Mouse (Mus musculus): ENCODE data around the gene Lpcat3. TPM values are rescaled to one million over a fixed set of nuclear protein-coding genes. Genes with fewer than 3 reads are reported as not detected.
"Not testable (repeated sequence)": the region's sequence is repeated elsewhere in the genome, so short reads cannot be mapped to it uniquely, and the experiment has no call there.

Gene Lpcat3
- total and polyA plus RNA-seq, 2 experiments from 2014 or later, result 49.3 to 62.7 TPM

- TF ChIP-seq EP300 (IDR thresholded peaks at IDR 0.05; ENCODE audit: low read depth) (no peak), CTCF (IDR thresholded peaks at IDR 0.05; ENCODE audit: low read depth) (no peak)
- Histone ChIP-seq H3K27me3 (ENCODE audit: control insufficient read depth, insufficient read depth, low read length) (no peaks in the 10 kb centered on the region), H3K27ac (ENCODE audit: low read depth) (no peak overlapping the region), H3K9ac (replicated peaks; ENCODE audit: low read depth, low read length) (no peak overlapping the region), H3K4me3 (ENCODE audit: low read depth, low read length) (no peak overlapping the region), H3K36me3 (replicated peaks; ENCODE audit: control insufficient read depth, insufficient read depth, low read length) (peaks cover 8% of the 10 kb centered on the region; the same call in 1 of the 2 replicates), H3K4me2 (ENCODE audit: low read depth, low read length) (no peak overlapping the region), H3K4me1 (ENCODE audit: control insufficient read depth, insufficient read depth) (peaks cover 18% of the 10 kb centered on the region; the same call in 1 of the 2 replicates), H3K9me3 (replicated peaks; ENCODE audit: control insufficient read depth, low read length) (no peaks in the 10 kb centered on the region)
- ATAC-seq (ENCODE audit: insufficient read depth, low read depth), result no peak
- 91% methylated on average over 3 of the region's 3 CpGs for WGBS
- DNase-seq (ENCODE audit: low spot score), result no peak
These were observed 16.7 kb downstream of the Lpcat3 start for GRCm38 (mm10) chr6:124679486-124679885.

DNA sequence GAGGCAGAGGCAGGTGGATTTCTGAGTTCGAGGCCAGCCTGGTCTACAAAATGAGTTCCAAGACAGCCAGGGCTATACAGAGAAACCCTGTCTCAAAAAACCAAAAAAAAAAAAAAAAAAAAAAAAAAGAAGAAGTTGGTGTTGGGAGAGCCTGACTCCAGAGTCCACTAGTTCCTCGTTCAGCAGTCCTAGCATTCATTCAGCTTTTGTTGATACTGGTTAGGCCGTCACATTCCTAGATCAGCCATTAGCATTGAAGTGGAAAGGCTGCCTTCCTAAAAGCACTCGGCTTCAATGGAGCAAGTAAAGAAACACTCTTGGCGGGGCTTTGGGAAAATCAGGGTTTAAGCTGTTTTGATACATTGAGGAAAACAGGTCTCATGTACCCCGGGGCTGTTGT, 19.5 kb downstream of the Lpcat3 start:
- not testable (repeated sequence) for H3K9me3 ChIP-seq (replicated peaks; ENCODE audit: control insufficient read depth, low read length); H3K4me2 ChIP-seq (ENCODE audit: low read depth, low read length); H3K4me3 ChIP-seq (ENCODE audit: low read depth, low read length); DNase-seq (ENCODE audit: low spot score); ATAC-seq (ENCODE audit: insufficient read depth, low read depth); H3K36me3 ChIP-seq (replicated peaks; ENCODE audit: control insufficient read depth, insufficient read depth, low read length); H3K27ac ChIP-seq (ENCODE audit: low read depth); H3K27me3 ChIP-seq (ENCODE audit: control insufficient read depth, insufficient read depth, low read length); H3K9ac ChIP-seq (replicated peaks; ENCODE audit: low read depth, low read length)
- WGBS, result 86% methylated on average over 6 of the region's 6 CpGs
- peaks cover 18% of the 10 kb centered on the region; the same call in 1 of the 2 replicates for H3K4me1 ChIP-seq (ENCODE audit: control insufficient read depth, insufficient read depth)

DNA sequence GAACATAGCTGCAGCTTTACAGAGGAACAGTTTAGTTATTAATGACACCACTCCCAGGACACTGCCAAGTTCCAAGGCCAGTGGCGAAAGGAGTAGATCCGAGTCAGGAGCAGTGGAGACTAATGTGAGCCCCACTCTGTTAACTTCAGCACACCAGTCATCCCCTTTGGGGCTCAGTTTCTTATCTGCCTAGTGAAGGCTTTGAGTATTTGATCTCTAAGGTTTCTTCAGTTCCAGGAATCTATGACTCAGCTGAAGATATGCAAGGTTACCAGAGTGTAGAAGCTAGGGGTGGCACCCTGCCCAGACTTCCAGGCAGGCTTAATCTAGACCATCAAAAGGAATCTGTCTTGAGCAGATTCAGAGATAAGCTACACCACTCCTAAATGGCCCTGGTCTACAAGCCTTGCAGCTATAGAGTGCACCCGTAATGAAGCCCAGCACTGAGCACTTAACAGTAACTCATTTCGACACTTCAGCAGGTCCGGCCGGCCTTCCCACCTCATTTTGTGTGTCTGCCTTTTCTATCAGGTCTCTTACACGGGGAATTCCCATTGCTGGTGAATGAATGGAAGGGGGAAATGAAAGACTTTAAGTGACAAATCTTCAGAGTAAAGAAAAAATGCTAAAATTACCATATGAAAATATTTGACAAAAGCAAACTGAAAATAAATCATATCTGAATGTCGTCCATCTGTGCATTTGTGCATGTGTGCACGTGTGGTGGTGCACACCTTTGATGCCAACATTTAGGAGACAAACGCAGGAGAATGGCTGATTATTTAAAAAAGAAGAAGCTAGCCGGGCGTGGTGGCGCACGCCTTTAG, 21.0 kb downstream of the Lpcat3 start:
- no peaks in the 10 kb centered on the region for H3K36me3 ChIP-seq (replicated peaks; ENCODE audit: control insufficient read depth, insufficient read depth, low read length)
- no peak overlapping the region for H3K9ac ChIP-seq (replicated peaks; ENCODE audit: low read depth, low read length)
- no peaks in the 10 kb centered on the region for H3K27me3 ChIP-seq (ENCODE audit: control insufficient read depth, insufficient read depth, low read length)
- DNase-seq (ENCODE audit: low spot score) (no peak), ATAC-seq (ENCODE audit: insufficient read depth, low read depth) (no peak)
- TF ChIP-seq CTCF (IDR thresholded peaks at IDR 0.05; ENCODE audit: low read depth) (no peak), EP300 (IDR thresholded peaks at IDR 0.05; ENCODE audit: low read depth) (no peak)
- 61% methylated on average over 14 of the region's 14 CpGs for WGBS
- no peak overlapping the region for H3K4me3 ChIP-seq (ENCODE audit: low read depth, low read length)
- H3K4me2 ChIP-seq (ENCODE audit: low read depth, low read length), result no peak overlapping the region
- H3K27ac ChIP-seq (ENCODE audit: low read depth), result peak overlapping the region; percentile 1; the same call in 1 of the 2 replicates
- no peaks in the 10 kb centered on the region for H3K9me3 ChIP-seq (replicated peaks; ENCODE audit: control insufficient read depth, low read length)
- peaks cover 16% of the 10 kb centered on the region; the same call in 1 of the 2 replicates for H3K4me1 ChIP-seq (ENCODE audit: control insufficient read depth, insufficient read depth)

GRCm38 (mm10) chr6:124685606-124686386, 23.0 kb downstream of the Lpcat3 start:
- TF ChIP-seq CTCF (IDR thresholded peaks at IDR 0.05; ENCODE audit: low read depth), result no peak
- TF ChIP-seq EP300 (IDR thresholded peaks at IDR 0.05; ENCODE audit: low read depth), result no peak
- peaks cover 14% of the 10 kb centered on the region; the same call in 1 of the 2 replicates for H3K4me1 ChIP-seq (ENCODE audit: control insufficient read depth, insufficient read depth)
- WGBS, result 77% methylated on average over 12 of the region's 12 CpGs
- no peaks in the 10 kb centered on the region for H3K36me3 ChIP-seq (replicated peaks; ENCODE audit: control insufficient read depth, insufficient read depth, low read length)
- H3K27me3 ChIP-seq (ENCODE audit: control insufficient read depth, insufficient read depth, low read length), result no peaks in the 10 kb centered on the region
- H3K9ac ChIP-seq (replicated peaks; ENCODE audit: low read depth, low read length), result no peak overlapping the region
- H3K4me3 ChIP-seq (ENCODE audit: low read depth, low read length), result no peak overlapping the region
- no peak overlapping the region for H3K27ac ChIP-seq (ENCODE audit: low read depth)
- no peak for ATAC-seq (ENCODE audit: insufficient read depth, low read depth)
- no peak for DNase-seq (ENCODE audit: low spot score)
- H3K9me3 ChIP-seq (replicated peaks; ENCODE audit: control insufficient read depth, low read length), result no peaks in the 10 kb centered on the region
- no peak overlapping the region for H3K4me2 ChIP-seq (ENCODE audit: low read depth, low read length)

GRCm38 (mm10) chr6:124686644-124687043, 23.8 kb downstream of the Lpcat3 start:
- 83% methylated on average over 1 of the region's 1 CpGs for WGBS
- not testable (repeated sequence) for H3K4me2 ChIP-seq (ENCODE audit: low read depth, low read length); ATAC-seq (ENCODE audit: insufficient read depth, low read depth); DNase-seq (ENCODE audit: low spot score); H3K36me3 ChIP-seq (replicated peaks; ENCODE audit: control insufficient read depth, insufficient read depth, low read length); H3K27ac ChIP-seq (ENCODE audit: low read depth); H3K9me3 ChIP-seq (replicated peaks; ENCODE audit: control insufficient read depth, low read length); H3K27me3 ChIP-seq (ENCODE audit: control insufficient read depth, insufficient read depth, low read length); H3K4me3 ChIP-seq (ENCODE audit: low read depth, low read length); H3K9ac ChIP-seq (replicated peaks; ENCODE audit: low read depth, low read length)
- H3K4me1 ChIP-seq (ENCODE audit: control insufficient read depth, insufficient read depth), result peaks cover 14% of the 10 kb centered on the region; the same call in 1 of the 2 replicates
